Mouse (Mus musculus): ENCODE measurements around the gene Bbs10.

Gene Bbs10

DNA sequence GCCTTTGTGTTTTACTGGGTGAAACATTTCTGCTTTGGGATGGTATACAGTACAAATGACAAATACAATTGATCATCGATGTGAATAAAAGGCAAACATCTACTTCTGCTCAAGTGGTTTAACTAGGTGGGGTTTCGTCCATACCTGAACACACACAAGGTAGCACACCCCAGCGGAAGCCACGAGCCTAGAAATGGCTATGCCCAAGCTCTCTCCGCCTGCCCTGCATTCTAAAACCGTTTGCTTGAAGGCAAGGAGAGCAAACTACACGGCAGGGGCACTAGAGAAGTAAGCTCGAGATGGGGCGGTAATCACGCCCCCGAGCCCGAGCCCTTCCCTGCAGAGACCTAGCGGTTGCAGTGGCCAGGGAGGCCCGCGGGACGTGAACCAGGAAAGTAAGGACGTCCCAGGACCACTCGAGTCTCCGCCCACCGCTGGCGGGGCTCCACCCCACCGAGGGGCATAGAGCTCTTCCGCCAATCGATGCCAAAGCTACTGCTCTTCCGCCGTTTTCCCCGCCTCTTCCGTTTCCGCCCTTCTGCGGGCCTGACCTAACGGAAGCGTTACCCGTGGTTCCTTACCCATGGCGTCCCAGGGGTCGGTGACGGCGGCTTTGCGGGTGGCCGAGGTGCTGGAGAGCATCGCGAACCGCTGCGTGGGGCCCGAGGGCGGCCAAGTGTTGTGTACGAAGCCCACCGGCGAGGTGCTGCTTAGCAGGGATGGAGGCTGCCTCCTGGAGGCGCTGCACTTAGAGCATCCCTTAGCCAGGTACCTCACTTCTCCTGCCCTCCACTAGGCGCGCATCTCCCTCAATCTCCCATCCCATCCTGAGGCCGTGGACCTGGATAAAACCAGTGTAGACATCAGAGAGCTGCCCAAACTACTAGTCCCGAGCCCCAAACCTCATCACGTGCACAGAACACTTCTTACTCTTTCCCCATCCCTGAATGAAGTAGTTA lies at the start of gene Bbs10:
TSS of gene Bbs10 (plus strand) at position 540 of the 959 bp plus-strand sequence.
- peak; percentile 92 for DNase-seq (ENCODE audit: low read depth, low spot score)

DNA sequence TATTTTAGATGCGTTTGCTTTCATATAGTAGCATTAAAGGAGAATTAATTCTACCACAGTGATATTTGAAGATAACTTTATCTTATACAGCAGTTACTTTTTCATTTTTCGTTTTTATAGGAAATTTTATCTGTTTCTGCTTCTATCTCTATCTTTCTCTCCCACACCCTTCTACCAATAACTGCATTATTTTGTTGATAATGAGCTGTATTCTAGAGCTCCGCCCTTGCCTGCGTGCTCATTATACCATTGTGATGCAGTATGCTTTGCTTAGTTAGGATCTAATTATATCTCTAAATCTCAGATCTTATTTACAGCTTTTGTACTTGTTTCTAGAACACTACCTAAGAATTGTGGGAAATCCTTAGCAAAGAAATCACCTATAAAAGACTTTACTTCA lies 48.3 kb upstream of the Bbs10 start:
- no peak for DNase-seq (ENCODE audit: low read depth, low spot score)

DNA sequence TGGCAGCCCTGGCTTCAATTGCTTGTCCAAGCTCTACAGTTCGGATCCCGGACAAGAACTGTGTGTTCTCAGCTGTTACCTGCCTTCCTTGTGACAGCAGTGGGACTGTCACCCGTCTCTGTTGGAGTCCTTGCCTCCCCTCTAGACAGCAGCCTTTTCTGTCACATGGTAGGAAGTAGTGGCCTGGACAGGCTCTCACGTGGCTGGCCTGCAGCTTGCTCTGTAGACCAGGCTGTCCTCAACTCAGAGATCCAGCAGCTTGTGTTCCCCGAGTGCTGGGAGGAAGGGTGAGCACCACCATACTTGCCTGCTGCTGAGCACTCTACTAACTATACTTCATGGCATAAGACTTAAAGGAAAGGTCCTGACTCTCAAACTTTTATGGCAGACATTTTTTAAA lies 46.8 kb upstream of the Bbs10 start:
- DNase-seq (ENCODE audit: low read depth, low spot score), result no peak

DNA sequence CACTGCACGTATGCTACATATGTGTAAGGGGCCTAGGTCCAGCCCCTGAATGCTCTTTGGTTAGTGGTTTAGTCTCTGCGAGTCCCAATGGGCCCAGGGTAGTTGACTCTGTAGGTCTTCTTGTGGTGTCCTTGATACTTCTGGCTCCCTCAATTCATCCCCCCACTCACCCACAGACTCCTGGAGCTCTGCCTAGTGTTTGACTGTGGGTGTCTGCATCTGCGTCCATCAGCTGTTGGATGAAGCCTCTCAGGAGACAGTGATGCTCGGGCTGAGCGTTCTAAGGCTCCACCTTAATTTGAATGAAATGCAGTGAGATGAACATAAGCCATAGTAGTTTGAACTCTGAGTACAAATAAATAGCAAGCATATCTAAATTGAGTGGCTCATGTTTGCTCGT lies 43.3 kb upstream of the Bbs10 start:
- DNase-seq (ENCODE audit: low read depth, low spot score), result no peak

DNA sequence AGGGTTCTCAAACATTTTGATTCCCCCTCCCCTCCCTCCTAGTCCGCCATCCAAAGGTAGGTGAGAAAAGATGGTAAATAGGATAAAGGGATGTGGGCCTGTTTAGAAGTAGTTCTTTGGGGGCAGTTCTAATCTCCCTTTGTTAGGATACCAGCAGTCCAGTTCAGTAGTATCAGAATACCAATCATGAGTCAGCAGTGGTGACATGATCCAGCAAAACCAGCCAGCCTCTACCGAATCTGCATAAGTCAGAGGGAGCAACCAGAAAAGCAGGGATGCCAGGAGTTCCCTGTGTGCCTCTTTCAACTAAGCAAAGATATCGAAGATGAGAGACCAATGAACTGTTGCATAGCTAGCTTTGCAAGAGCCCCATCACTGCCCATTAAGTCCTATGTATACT lies 42.3 kb upstream of the Bbs10 start:
- no peak for DNase-seq (ENCODE audit: low read depth, low spot score)

DNA sequence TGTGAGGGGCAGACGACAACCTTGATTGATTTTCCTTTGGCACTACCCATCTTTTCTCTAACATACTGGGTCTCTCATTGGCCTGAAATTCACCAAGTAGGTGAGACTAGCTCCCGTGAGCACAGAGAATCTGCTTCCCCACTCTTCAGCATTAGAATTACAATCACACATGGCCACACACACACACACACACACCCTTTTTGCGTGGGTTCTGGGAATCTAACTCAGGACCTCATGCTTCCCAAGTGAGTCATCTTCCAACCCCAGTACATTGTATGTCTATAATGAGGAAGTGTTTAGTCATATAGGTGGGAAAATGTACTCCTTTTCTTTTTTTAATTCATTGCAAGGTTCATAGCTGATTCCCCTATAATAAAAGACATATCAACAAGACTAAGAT lies 41.1 kb upstream of the Bbs10 start:
- DNase-seq (ENCODE audit: low read depth, low spot score), result no peak

DNA sequence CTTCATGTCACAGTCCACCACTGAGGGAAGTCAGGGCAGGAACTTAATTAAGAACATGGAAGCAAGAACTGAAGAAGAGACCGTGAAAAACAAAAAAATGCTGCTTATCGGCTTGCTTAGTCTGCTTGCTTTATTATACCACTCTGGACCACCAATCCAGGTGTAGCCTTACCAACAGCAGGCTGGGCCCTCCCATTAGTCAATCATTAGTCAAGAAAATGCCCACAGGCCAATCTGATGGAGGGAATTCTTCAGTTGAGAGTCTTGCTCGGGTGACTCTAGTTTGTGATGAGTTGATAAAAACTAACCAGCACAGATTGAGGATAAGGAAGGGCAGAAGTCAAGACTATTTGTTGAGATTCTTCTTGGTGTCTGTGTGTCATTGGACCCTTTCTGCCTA lies 40.2 kb upstream of the Bbs10 start:
- DNase-seq (ENCODE audit: low read depth, low spot score), result no peak

DNA sequence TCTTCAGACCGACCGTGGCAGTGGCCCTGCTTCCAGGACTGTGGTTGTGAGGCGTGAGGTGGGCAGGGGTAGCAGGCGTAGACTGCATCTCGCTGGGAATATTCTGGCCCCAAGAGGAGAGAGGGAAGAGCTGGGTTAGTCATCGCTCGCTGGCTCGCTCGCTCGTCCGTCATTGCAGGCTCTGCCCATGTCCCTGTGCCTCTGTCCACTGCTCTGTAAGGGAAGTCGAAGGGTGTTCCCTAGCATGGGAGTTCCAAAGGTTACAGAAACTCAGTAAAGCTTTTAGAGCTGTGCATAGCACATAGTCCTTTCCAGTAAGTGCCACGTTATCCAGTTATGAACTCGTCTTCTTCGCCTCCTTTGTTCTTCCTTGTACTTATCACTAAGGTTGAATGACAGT lies 26.8 kb upstream of the Bbs10 start:
- no peak for DNase-seq (ENCODE audit: low read depth, low spot score)

DNA sequence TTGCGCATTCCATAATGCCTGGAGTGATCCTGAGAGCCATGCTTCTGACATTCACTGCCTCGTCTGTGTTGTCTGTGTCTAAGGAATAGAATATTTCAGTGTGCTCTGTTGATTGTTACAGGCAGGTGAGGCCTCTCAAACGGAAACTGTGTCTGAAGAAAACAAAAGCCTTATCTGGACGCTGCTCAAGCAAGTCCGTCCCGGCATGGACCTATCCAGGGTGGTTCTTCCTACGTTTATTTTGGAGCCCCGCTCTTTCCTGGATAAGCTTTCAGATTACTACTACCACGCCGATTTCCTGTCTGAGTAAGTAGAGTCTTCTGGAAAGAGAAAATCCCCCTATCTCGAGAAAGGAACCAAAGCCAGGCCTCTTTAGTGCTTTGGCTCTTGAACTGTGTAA lies 25.6 kb upstream of the Bbs10 start:
- DNase-seq (ENCODE audit: low read depth, low spot score), result no peak

DNA sequence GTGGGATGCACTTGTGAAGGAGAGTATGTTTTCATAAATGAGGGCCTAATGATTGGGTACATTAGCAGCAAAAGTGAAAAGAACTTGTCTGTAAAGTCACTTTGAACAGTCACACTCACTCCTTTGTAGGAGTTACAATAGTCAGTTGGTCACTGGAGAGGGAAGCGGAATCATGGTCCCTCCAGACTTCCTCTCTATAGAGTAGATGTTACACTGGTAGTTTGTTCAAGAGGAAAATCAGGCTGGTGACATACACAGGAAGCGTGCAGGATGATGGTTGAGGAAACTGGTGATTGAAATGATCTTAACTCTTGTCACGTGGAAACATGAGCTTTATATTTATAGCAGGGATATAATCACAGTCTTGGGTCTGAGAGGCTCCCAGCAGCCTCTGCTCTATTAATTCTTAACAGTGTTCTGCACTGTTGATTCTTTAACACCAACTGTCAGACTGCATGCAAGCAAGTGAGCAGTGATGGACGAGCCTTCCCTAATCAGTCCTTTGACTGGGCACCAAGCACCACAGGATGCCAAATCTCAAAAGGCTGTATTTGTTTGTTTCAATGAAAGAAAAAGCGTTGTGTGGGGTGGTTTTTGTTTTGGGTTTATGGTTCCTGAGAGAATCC lies 24.9 kb upstream of the Bbs10 start:
- no peak for DNase-seq (ENCODE audit: low read depth, low spot score)

DNA sequence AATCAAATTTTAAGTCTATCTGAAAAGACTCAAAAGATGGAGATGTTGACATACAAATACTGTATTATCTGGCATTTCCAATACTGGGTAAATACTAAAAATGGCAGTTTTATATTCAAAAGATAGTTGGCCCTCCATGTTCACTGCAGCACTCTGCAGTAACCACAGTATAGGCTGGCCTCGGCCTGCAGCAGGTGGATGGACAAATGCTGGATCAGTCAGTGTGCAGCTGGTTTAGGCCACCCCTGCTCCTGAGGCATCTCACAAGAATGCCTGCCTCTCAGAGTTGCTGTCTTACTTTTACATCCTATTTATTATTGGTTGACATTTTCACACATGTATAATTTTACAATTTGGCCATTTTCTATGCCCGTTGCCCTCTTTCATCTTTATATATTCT lies 22.7 kb upstream of the Bbs10 start:
- no peak for DNase-seq (ENCODE audit: low read depth, low spot score)

DNA sequence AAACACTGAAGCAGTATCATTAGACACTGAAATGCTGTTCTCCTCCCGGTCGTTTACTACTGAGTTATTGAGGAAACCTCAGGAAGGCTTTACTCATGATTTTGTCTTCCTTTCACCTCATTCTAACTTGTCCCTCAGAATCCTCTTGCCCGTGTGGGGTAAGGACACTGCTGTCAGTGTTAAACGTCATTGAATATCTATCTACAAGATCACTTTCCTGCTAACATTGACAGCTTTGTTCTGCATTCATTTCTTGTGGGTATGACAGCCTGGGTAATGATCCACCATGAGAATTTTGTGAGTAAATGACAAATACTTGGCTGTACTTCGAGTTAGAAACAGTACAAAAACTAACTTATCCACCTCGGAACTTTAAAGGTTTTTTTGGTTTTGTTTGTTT lies 848 bp upstream of the Bbs10 start:
- no peak for DNase-seq (ENCODE audit: low read depth, low spot score)

DNA sequence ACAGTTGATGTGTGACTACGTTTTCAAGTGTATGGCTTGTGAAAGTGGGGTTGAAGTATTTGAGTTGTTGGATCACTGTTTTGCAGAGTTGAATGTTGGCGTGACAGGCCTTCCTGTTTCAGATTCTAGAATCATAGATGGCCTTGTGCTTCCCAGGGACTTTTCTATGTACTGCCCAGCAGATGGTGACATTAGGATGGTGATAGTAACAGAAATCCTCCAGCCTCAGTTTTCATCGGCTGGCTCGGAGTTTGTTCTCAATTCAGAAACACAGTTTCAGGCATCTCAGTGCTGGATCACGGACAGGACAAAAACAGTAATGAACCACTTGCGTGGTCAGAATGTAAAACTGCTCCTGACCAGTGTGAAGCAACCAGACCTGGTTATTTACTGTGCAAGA lies 1.1 kb downstream of the Bbs10 start:
- DNase-seq (ENCODE audit: low read depth, low spot score), result no peak

DNA sequence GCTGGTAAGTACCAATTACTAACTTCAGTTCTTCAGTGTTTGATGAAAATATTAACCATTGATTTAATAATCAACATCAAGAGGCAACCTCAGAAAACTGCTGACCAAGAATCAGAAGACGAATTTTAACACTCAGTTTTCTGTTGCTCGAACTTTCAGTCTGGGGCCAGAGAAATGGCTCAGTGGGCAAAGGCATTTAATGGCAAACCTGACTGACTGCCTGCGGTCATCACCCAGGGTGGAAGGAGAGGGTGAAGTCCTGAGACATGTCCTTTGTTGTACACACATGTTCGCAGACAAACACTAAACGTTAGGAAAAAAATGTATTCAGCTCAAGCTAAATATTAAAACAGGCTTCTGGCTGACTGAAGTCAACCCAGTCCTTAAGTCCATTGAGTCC lies 2.6 kb downstream of the Bbs10 start:
- DNase-seq (ENCODE audit: low read depth, low spot score), result no peak

DNA sequence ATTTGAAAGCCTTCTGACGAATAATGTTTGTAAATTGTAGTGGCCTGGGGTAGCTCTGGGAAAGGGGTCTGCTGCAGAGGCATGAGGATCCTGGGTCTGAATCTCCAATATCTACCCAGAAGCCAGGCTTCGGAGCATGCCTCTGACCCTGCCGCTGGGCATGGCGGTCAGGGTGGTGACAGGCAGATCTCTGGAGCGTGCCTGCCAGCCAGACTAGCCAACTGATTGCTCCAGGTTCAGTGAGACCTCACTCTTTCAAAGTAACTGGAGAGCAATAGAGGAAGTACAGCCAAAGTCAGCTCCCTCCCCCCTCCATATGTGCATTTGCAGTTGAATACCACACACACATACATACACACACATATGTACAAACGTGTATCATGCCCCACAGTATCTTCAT lies 4.0 kb downstream of the Bbs10 start:
- DNase-seq (ENCODE audit: low read depth, low spot score), result no peak

DNA sequence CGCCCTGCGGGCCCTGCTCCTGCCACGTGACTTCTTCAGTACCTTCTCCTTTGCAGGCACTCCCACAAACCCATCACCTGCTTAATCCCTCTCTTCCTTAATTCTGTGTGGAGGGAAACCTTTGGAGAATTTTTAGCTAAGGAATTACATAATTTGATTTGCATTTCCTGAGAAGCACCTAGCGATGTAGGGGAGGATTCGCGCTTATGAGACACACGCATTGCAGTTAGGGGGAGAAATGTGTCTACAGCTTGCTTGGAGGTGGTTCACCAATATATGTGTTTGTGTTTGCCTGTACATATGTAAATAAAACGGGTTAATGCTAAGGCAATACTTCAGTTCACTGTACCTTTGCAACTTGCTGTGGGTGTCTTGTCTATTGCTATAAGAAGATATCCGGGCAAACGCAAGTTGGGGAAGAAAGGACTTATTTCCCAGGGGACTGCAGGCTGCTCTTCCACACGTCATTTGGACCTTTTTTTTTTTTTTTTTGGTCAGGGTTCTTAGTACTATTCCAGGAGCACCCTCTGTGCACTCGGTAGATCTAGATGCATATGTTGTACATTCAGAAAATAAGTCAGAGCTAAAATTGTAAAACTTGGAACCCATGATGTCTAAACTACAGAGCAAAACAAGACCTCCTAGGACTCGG lies 10.5 kb downstream of the Bbs10 start:
- DNase-seq (ENCODE audit: low read depth, low spot score), result no peak

DNA sequence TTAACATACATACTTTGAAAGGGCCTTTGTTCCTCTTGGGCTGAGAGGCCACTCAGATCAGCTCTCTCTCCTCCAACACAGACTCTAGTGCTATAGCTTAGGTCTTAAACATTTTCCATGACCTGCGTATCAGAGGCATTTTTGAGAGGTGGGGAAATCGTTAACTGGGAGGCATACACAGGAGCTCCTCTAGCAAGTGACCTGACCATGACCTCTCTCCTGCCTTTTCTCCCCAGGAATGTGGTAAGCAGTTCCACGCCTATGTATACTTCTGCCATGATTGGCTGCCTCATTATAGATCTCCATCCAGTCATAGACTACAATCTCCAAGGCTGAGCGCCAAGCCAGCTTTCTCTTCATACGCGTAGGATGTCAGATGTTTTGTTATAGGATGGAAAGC lies 14.8 kb downstream of the Bbs10 start:
- no peak for DNase-seq (ENCODE audit: low read depth, low spot score)

DNA sequence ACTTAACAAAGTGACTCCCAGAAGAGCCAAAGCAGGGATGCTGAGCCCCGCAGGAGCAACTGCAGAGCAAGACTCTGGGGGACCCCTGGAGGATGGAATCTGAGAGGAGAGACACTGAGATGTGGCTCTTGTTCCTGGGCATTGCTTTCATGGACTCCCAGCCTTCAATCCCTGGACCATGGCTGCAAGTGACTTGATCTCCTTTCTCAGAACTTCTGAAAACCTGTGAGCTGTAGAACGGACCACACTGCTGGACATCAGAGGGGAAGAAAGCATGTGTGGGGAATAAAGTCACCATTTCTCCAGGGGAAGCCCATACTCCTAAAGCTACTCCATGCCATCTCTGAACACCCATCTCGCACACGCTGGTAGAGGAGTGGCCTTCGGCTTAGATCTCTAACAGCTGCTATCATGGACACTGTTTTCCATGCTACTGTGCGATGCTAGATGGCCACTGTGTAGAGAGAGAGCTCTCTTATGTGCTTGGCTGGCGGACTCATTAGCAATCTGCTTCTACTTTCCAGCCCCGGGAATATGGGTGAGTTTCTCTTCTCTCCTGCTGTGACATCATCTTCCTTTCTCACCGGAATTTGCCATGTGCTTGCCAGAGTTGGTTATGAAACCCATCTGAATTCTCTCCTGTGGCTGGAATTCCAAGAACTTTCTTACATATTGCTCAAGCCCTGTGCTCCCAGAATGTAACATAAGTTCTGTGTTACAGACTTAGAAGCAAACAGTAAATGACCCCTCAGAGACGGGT lies 16.3 kb downstream of the Bbs10 start:
- DNase-seq (ENCODE audit: low read depth, low spot score), result peak; percentile 19

DNA sequence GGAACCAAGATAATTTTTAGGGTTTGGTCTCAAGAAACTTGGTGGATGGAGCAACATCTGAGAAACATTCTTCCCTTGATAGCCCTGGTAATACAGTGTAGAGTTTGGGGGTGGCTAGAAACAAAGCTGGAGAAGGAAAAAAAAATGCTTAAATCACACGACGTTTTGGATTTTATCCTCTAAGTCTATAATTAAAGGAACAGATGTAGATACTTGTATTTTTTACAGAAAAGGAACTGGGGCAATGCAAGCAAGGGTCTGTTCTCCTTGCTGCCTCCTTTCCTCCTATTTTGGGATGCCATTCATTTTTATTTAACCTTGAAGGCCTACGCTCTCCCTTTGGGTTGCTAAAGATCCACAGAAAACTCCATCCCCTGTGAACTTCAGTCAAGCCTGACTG lies 17.5 kb downstream of the Bbs10 start:
- DNase-seq (ENCODE audit: low read depth, low spot score), result no peak

DNA sequence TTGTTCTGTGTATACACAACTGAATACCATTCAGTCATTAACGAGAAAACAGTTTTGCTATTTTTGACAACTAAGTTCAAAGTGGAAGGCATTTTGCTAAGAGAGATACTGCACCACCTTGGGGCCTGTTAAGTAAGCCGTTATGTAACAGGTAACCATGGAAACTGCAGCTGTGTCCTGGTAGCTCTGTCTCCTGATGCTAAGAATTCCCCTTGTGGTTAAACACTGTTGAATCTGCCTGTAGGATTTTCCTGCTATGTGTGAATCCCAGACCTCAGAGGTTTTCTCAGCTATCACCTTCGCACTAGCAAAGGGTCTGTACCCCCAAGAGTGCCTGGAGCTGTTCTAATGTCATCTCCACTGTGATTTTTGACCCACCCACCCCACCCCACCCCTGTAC lies 19.5 kb downstream of the Bbs10 start:
- DNase-seq (ENCODE audit: low read depth, low spot score), result no peak

DNA sequence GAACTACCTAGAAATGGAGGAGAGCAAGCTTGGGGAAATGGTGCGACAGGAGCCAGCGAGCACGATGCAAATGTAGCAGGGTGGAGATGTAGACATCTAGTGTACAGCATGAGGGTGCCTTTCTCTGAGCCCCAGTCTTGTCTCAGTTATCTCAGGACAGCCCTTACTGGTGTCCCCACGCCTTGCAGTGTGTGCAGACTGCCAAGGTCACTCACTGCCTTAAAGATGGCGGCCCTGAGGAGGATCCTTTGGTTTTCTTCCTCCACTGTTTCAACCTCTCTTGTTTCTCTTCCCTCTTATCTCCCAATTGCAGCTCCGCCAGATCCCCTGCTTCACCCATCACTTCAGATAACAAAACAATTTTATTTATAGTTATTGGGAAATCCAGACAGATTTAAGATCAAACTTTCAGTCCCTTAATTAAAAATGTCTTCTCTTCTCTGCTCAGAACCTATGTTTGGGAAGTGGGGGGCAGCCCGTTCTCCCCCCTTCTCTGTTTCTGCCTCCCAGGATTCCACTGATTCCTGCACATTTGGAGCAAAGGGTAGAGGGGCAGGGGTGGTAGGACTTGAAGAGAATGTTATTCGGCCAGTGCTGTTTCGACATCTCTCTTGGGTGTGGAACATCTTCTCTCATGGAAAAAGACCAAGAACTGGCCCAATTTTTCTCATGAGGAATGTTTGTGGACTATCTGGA lies 20.5 kb downstream of the Bbs10 start:
- DNase-seq (ENCODE audit: low read depth, low spot score), result no peak

Data from skeletal muscle tissue, adult 2 months (tissue).